Mouse (Mus musculus) embryonic facial prominence, embryonic 10.5 days (tissue): ENCODE measurements around the gene Cage1. TPM values are rescaled to one million over a fixed set of nuclear protein-coding genes. Genes with fewer than 3 reads are reported as not detected.

Experiments
- DNase-seq: peaks from one replicate; pipeline ENCODE4 v3.0.0-alpha.2; 2017; ENCODE audit warnings: low spot score
- H3K27ac ChIP-seq: fragments of 300-500 bp; sonication (generic); replicated peaks from 2 replicates; pipeline ENCODE4 v1.5.1; 2016; ENCODE audit warnings: mild to moderate bottlenecking
- H3K27me3 ChIP-seq: fragments of 300-500 bp; sonication (generic); replicated peaks from 2 replicates; pipeline ENCODE4 v1.6.1; 2016; ENCODE audit warnings: low read depth, mild to moderate bottlenecking; ENCODE audit not compliant: poor library complexity, severe bottlenecking
- H3K36me3 ChIP-seq: fragments of 300-500 bp; sonication (generic); replicated peaks from 2 replicates; pipeline ENCODE4 v1.6.1; 2016; ENCODE audit warnings: mild to moderate bottlenecking, moderate library complexity
- H3K4me1 ChIP-seq: fragments of 300-500 bp; sonication (generic); 2 replicates; pipeline ENCODE4 v1.6.1; 2016
- H3K4me3 ChIP-seq: fragments of 300-500 bp; sonication (generic); 2 replicates; pipeline ENCODE4 v1.5.1; 2016; ENCODE audit warnings: mild to moderate bottlenecking, moderate library complexity
- H3K9me3 ChIP-seq: fragments of 300-500 bp; sonication (generic); 2 replicates; pipeline ENCODE4 v1.6.1; 2016; ENCODE audit warnings: mild to moderate bottlenecking
- WGBS: fragments of 180-500 bp; shearing (Covaris S2); methylation state at CpG from one replicate; pipeline ENCODE4 v1.1.7; 2016; 5-methylcytosine and 5-hydroxymethylcytosine counted together
- polyA plus RNA-seq: library from polyadenylated mRNA; unstranded; fragments of >200 nt; fragmentation: Nextera tagmentation; extraction: Ambion mirVana; gene quantifications from 2 replicates; pipeline ENCODE4 v1.2.1, GENCODE M21; 2016

Gene Cage1
- polyA plus RNA-seq, 1 experiment from 2014 or later, result 1.1 TPM

DNA sequence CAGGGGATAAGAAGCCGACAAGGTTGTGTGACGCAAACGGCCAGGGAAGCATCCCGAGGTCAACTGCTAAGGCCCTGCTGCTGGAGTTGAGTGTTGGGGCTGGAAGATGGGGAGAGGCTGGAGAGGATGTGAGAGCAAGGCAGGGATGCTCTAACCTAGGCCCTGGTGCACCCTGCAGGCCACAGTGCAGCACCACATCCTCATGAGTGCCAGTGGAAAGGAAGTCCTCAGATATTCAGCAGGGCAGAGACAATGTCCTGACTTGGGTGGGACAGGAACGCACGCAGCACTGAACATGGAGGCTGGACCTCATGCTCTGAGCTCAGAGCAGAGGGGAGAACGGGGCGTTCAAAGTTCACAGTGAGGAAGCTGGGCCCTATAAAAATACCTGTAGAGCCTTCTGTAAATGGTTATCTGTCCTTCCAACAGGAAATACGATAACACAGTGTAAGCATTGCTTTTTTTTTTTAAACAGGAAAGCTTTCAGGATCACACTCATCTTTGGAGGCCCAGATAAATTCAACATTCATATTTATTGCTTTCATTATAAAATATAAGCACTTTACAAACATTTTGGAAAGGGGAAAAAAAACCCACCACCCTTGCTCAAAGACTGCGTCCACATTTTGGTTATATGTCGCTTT is 65.9 kb downstream of the Cage1 start:
- Histone ChIP-seq H3K27me3 (no peaks in the 10 kb centered on the region), H3K4me3 (no peak overlapping the region), H3K36me3 (peaks cover 24% of the 10 kb centered on the region), H3K9me3 (no peaks in the 10 kb centered on the region), H3K27ac (no peak overlapping the region), H3K4me1 (peaks cover 22% of the 10 kb centered on the region)
- WGBS, result 83% methylated on average over 11 of the region's 11 CpGs
- DNase-seq, result no peak

DNA sequence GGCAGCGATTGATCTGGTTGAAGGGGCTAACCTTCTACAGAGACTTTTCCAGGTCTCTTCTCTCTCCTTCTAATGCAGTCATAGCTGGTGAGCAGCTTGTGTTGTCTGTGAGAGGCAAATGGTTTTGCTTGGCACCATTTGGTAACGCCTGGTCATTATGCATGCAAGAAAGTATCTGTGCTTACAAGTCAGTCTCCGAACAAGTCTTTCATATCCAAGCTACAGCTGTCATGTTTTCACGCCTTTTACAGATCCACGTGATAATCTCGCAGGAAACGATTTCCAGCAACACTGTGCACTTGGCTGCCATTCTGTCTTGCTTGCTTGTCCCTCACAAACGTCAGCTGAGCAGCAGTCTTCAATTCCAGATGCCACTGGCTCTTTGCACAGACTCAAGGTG is 66.9 kb downstream of the Cage1 start:
- Histone ChIP-seq H3K27me3 (peaks cover under 1% of the 10 kb centered on the region), H3K27ac (no peak overlapping the region)

GRCm38 (mm10) chr13:37969337-37969736 is 67.5 kb downstream of the Cage1 start:
- peaks cover 9% of the 10 kb centered on the region for H3K36me3 ChIP-seq
- no peak overlapping the region for H3K27ac ChIP-seq
- peaks cover 7% of the 10 kb centered on the region for H3K27me3 ChIP-seq
- H3K4me3 ChIP-seq, result no peak overlapping the region
- no peaks in the 10 kb centered on the region for H3K9me3 ChIP-seq
- 12% methylated on average over 14 of the region's 14 CpGs for WGBS
- DNase-seq, result peak; percentile 88
- peaks cover 38% of the 10 kb centered on the region for H3K4me1 ChIP-seq

More for the DNA sequence above, 66.9 kb downstream of the Cage1 start:
- peaks cover 32% of the 10 kb centered on the region for H3K4me1 ChIP-seq
- H3K36me3 ChIP-seq, result peaks cover 13% of the 10 kb centered on the region
- no peak overlapping the region for H3K4me3 ChIP-seq
- H3K9me3 ChIP-seq, result no peaks in the 10 kb centered on the region
- DNase-seq, result no peak
- 80% methylated on average over 8 of the region's 8 CpGs for WGBS

DNA sequence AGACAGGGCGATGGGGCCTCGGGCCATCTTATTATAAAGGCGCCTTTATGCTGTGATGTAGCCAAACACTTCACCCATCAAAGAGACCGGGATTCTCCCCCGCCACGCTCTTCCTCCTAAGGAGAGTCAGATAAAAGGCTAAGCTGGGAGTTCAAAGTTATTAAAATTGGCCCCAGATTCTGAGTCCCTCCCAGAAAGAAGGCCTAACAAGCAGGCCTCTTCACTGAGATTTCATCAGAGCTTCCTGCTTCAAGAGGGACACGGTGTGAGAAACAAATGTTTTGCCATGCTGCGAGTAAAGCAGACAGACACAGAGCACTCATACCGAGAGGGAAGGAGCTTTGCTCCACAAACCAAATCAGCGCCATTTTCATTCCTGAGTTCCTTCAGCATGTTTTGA is 69.3 kb downstream of the Cage1 start:
- H3K4me3 ChIP-seq, result peak overlapping the region; percentile 19; the same call in 1 of the 2 replicates
- H3K36me3 ChIP-seq, result no peaks in the 10 kb centered on the region; the same call in none of the 2 replicates
- H3K27me3 ChIP-seq, result peaks cover 14% of the 10 kb centered on the region
- no peak for DNase-seq
- peak overlapping the region; percentile 79 for H3K27ac ChIP-seq
- no peaks in the 10 kb centered on the region for H3K9me3 ChIP-seq
- WGBS, result 40% methylated on average over 10 of the region's 10 CpGs
- peaks cover 47% of the 10 kb centered on the region for H3K4me1 ChIP-seq

GRCm38 (mm10) chr13:37967052-37967437 is 69.8 kb downstream of the Cage1 start:
- H3K27ac ChIP-seq, result peak overlapping the region; percentile 79

GRCm38 (mm10) chr13:37966256-37967051 is 70.4 kb downstream of the Cage1 start:
- peak; percentile 31 for DNase-seq
- Histone ChIP-seq H3K27ac (peak overlapping the region; percentile 79), H3K4me3 (0 out of 2 replicates have a peak overlapping the region, but pooled peaks have one; percentile 19), H3K27me3 (peaks cover 14% of the 10 kb centered on the region), H3K4me1 (peaks cover 47% of the 10 kb centered on the region), H3K36me3 (no peaks in the 10 kb centered on the region; the same call in 1 of the 2 replicates), H3K9me3 (no peaks in the 10 kb centered on the region)
- WGBS, result 74% methylated on average over 15 of the region's 15 CpGs

More at GRCm38 (mm10) chr13:37967052-37967437, 69.8 kb downstream of the Cage1 start:
- peak; percentile 77 for DNase-seq
- Histone ChIP-seq H3K9me3 (no peaks in the 10 kb centered on the region), H3K4me3 (peak overlapping the region; percentile 19; the same call in 1 of the 2 replicates), H3K36me3 (no peaks in the 10 kb centered on the region; the same call in none of the 2 replicates), H3K27me3 (peaks cover 14% of the 10 kb centered on the region), H3K4me1 (peaks cover 47% of the 10 kb centered on the region)
- 30% methylated on average over 12 of the region's 12 CpGs for WGBS

GRCm38 (mm10) chr13:37965126-37965914 is 71.5 kb downstream of the Cage1 start:
- peak; percentile 52 for DNase-seq
- peaks cover 47% of the 10 kb centered on the region for H3K4me1 ChIP-seq
- no peak overlapping the region; the same call in 1 of the 2 replicates for H3K27ac ChIP-seq

GRCm38 (mm10) chr13:37964128-37965087 is 72.5 kb downstream of the Cage1 start:
- DNase-seq, result no peak
- Histone ChIP-seq H3K4me1 (peaks cover 47% of the 10 kb centered on the region), H3K27me3 (peaks cover 14% of the 10 kb centered on the region), H3K36me3 (no peaks in the 10 kb centered on the region), H3K9me3 (no peaks in the 10 kb centered on the region), H3K4me3 (peak overlapping the region; percentile 57), H3K27ac (peak overlapping the region; percentile 77)
- 40% methylated on average over 20 of the region's 20 CpGs for WGBS

More at GRCm38 (mm10) chr13:37965126-37965914, 71.5 kb downstream of the Cage1 start:
- Histone ChIP-seq H3K9me3 (no peaks in the 10 kb centered on the region), H3K4me3 (no peak overlapping the region), H3K27me3 (peaks cover 14% of the 10 kb centered on the region), H3K36me3 (no peaks in the 10 kb centered on the region)
- WGBS, result 24% methylated on average over 17 of the region's 17 CpGs

- DNase-seq, result peak; percentile 84
- no peaks in the 10 kb centered on the region; the same call in 1 of the 2 replicates for H3K9me3 ChIP-seq
- no peaks in the 10 kb centered on the region for H3K36me3 ChIP-seq
- peak overlapping the region; percentile 77 for H3K27ac ChIP-seq
- peaks cover 14% of the 10 kb centered on the region for H3K27me3 ChIP-seq
- H3K4me3 ChIP-seq, result peak overlapping the region; percentile 57
- under 1% methylated on average over 12 of the region's 12 CpGs for WGBS
- peaks cover 47% of the 10 kb centered on the region for H3K4me1 ChIP-seq
Measured at GRCm38 (mm10) chr13:37963354-37964007, 73.4 kb downstream of the Cage1 start.

DNA sequence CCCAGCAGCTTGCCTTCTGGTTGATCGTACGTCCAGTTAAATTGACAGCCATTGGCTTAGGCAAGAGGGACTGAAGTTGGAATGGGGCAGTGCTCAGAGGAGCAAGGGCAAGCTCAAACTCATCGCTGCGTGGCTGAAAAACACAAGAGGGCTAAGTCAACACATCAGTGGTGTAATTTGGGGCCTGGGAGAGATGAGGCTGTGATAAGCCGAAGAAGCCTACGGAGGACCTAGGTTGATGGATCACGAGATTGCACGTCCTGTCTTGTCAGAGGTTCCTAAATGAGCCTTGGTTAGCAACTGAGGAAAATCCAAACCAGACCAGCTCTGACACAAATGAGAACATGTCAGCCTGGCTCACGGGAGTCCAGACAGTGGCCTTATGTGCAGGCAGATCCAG is 74.3 kb downstream of the Cage1 start:
- 0 out of 2 replicates have a peak overlapping the region, but pooled peaks have one; percentile 4 for H3K27ac ChIP-seq
- peaks cover 14% of the 10 kb centered on the region for H3K27me3 ChIP-seq
- H3K36me3 ChIP-seq, result no peaks in the 10 kb centered on the region
- H3K4me3 ChIP-seq, result no peak overlapping the region
- DNase-seq, result no peak
- H3K4me1 ChIP-seq, result peaks cover 40% of the 10 kb centered on the region
- WGBS, result 84% methylated on average over 9 of the region's 9 CpGs
- no peaks in the 10 kb centered on the region; the same call in 1 of the 2 replicates for H3K9me3 ChIP-seq

GRCm38 (mm10) chr13:37959936-37960335 is 76.9 kb downstream of the Cage1 start:
- WGBS, result 88% methylated on average over 7 of the region's 7 CpGs
- Histone ChIP-seq H3K9me3 (no peaks in the 10 kb centered on the region; the same call in 1 of the 2 replicates), H3K4me3 (no peak overlapping the region), H3K4me1 (peaks cover 14% of the 10 kb centered on the region), H3K27ac (no peak overlapping the region), H3K36me3 (no peaks in the 10 kb centered on the region), H3K27me3 (peaks cover 13% of the 10 kb centered on the region)
- DNase-seq, result no peak
